Mouse (Mus musculus) G1E (cell line): Measurements from ENCODE around the gene Sync. TPM values are rescaled to one million over a fixed set of nuclear protein-coding genes. Genes with fewer than 3 reads are reported as not detected.

Experiments used
- ATAC-seq: 2 replicates; pipeline ENCODE4 v1.8.0; 2016; ENCODE audit warnings: mild to moderate bottlenecking; ENCODE audit not compliant: insufficient number of reproducible peaks, poor library complexity, low FRiP score, severe bottlenecking; ENCODE audit errors: extremely low read depth
- DNase-seq: peaks from one replicate; pipeline ENCODE4 v3.0.0; 2012; ENCODE audit warnings: low spot score
- H3K27me3 ChIP-seq: 2 replicates; pipeline ENCODE4 v1.6.1; 2012; ENCODE audit warnings: mild to moderate bottlenecking, low read length, inconsistent platforms; ENCODE audit not compliant: insufficient read depth
- H3K36me3 ChIP-seq: replicated peaks from 2 replicates; pipeline ENCODE3; 2012; ENCODE audit warnings: mild to moderate bottlenecking, inconsistent platforms
- H3K4me1 ChIP-seq: 2 replicates; pipeline ENCODE4 v1.6.1; 2012; ENCODE audit warnings: low read depth, low read length, inconsistent platforms, mixed read lengths; ENCODE audit not compliant: insufficient read depth
- H3K4me3 ChIP-seq: 2 replicates; pipeline ENCODE4 v1.5.1; 2012; ENCODE audit warnings: low read depth, mild to moderate bottlenecking, inconsistent platforms, low read length, moderate library complexity, mixed read lengths
- H3K9me3 ChIP-seq: replicated peaks from 2 replicates; pipeline ENCODE4 v1.6.1; 2012; ENCODE audit warnings: inconsistent platforms
- CTCF ChIP-seq: IDR thresholded peaks from 2 replicates; pipeline ENCODE4 v1.5.1; 2012; ENCODE audit warnings: low read depth, low read length, inconsistent platforms, mixed read lengths
- GATA1 ChIP-seq: IDR thresholded peaks from 2 replicates; pipeline ENCODE4 v1.6.1; 2012; ENCODE audit warnings: borderline replicate concordance, low read length, inconsistent platforms, mixed read lengths
- GATA2 ChIP-seq: IDR thresholded peaks from 2 replicates; pipeline ENCODE4 v1.6.1; 2012; ENCODE audit warnings: low read depth, low read length, inconsistent platforms, borderline replicate concordance
- POLR2AphosphoS5 ChIP-seq: IDR thresholded peaks from 2 replicates; pipeline ENCODE4 v1.6.1; 2012; ENCODE audit warnings: low read depth, low read length, inconsistent platforms; ENCODE audit not compliant: insufficient replicate concordance
- TAL1 ChIP-seq: conservative IDR thresholded peaks from 2 replicates; pipeline ENCODE4 v1.6.1; 2012; ENCODE audit warnings: low read depth, low read length, inconsistent platforms, mixed read lengths
- polyA plus RNA-seq: library from polyadenylated mRNA; stranded (reverse); fragments of >175 nt; gene quantifications from 2 replicates; pipeline ENCODE4 v1.2.3, GENCODE M21; 2012
- total RNA-seq, 2 experiments: library from RNA; stranded (forward) in 1 of 2; stranded (reverse) in 1 of 2; fragments of 200-1000 nt in 1 of 2; fragments of >200 nt in 1 of 2; fragmentation: Nextera tagmentation in 1 of 2; gene quantifications; 2 replicates each; pipeline ENCODE4 v1.2.3; 2014 to 2017

The Sync gene
- total and polyA plus RNA-seq, 3 experiments: 2.1 to 17.2 (median 6.9) TPM

- H3K4me3 ChIP-seq: no peak overlapping the region; the same call in 1 of the 2 replicates
- no peak for TF ChIP-seq TAL1
- TF ChIP-seq GATA1: no peak
- no peak for TF ChIP-seq GATA2
- no peak for TF ChIP-seq POLR2AphosphoS5
- no peak for TF ChIP-seq CTCF
- H3K4me1 ChIP-seq: peaks cover 64% of the 10 kb centered on the region
- H3K9me3 ChIP-seq: no peaks in the 10 kb centered on the region
- H3K36me3 ChIP-seq: no peaks in the 10 kb centered on the region
- DNase-seq: no peak
- H3K27me3 ChIP-seq: no peaks in the 10 kb centered on the region
- no peak for ATAC-seq
Measured at GRCm38 (mm10) chr4:129271991-129272755, 15.2 kb upstream of the Sync start.

GRCm38 (mm10) chr4:129272756-129273046, 14.7 kb upstream of the Sync start:
- no peaks in the 10 kb centered on the region for H3K9me3 ChIP-seq
- DNase-seq: no peak
- peaks cover 63% of the 10 kb centered on the region for H3K4me1 ChIP-seq
- no peaks in the 10 kb centered on the region for H3K36me3 ChIP-seq
- ATAC-seq: no peak
- TF ChIP-seq GATA2 (no peak), CTCF (no peak), GATA1 (no peak), POLR2AphosphoS5 (no peak), TAL1 (no peak)
- H3K4me3 ChIP-seq: no peak overlapping the region
- H3K27me3 ChIP-seq: no peaks in the 10 kb centered on the region

GRCm38 (mm10) chr4:129276453-129276865, 11.0 kb upstream of the Sync start:
- Histone ChIP-seq H3K9me3 (no peaks in the 10 kb centered on the region), H3K27me3 (no peaks in the 10 kb centered on the region), H3K4me3 (no peak overlapping the region; the same call in 1 of the 2 replicates), H3K36me3 (no peaks in the 10 kb centered on the region), H3K4me1 (peaks cover 46% of the 10 kb centered on the region)
- peak; percentile 68 for DNase-seq
- no peak for TF ChIP-seq GATA1
- peak; percentile 94 for TF ChIP-seq CTCF
- TF ChIP-seq GATA2: no peak
- no peak for TF ChIP-seq TAL1
- no peak for TF ChIP-seq POLR2AphosphoS5
- peak; percentile 73 for ATAC-seq

- H3K4me1 ChIP-seq: peaks cover 28% of the 10 kb centered on the region
- no peak for DNase-seq
- ATAC-seq: no peak
- H3K4me3 ChIP-seq: no peak overlapping the region
- no peaks in the 10 kb centered on the region for H3K9me3 ChIP-seq
- no peak for TF ChIP-seq CTCF
- TF ChIP-seq POLR2AphosphoS5: no peak
- H3K27me3 ChIP-seq: peaks cover 30% of the 10 kb centered on the region
- no peaks in the 10 kb centered on the region for H3K36me3 ChIP-seq
Measured at GRCm38 (mm10) chr4:129282786-129283185, 4.6 kb upstream of the Sync start.

- DNase-seq (no peak), ATAC-seq (no peak)
- Histone ChIP-seq H3K4me3 (no peak overlapping the region), H3K9me3 (no peaks in the 10 kb centered on the region), H3K36me3 (no peaks in the 10 kb centered on the region), H3K4me1 (peaks cover 29% of the 10 kb centered on the region), H3K27me3 (peaks cover 30% of the 10 kb centered on the region)
- TF ChIP-seq TAL1 (no peak), POLR2AphosphoS5 (no peak), GATA2 (no peak), GATA1 (no peak), CTCF (no peak)
Measured at GRCm38 (mm10) chr4:129283226-129283625, 4.2 kb upstream of the Sync start.

GRCm38 (mm10) chr4:129284685-129285084, 2.7 kb upstream of the Sync start:
- H3K4me1 ChIP-seq: peaks cover 34% of the 10 kb centered on the region
- H3K27me3 ChIP-seq: peaks cover 31% of the 10 kb centered on the region
- H3K36me3 ChIP-seq: no peaks in the 10 kb centered on the region
- ATAC-seq: no peak
- TF ChIP-seq TAL1: no peak
- H3K4me3 ChIP-seq: no peak overlapping the region
- no peaks in the 10 kb centered on the region; the same call in 1 of the 2 replicates for H3K9me3 ChIP-seq
- no peak for DNase-seq
